Mouse (Mus musculus): ENCODE measurements at regions not wholly inside any gene's neighbourhood (a gene's known extent, or its start where the extent isn't known, plus 50 kb on each side); places are given as distances from the start of the nearest gene placed in this dataset.

DNA sequence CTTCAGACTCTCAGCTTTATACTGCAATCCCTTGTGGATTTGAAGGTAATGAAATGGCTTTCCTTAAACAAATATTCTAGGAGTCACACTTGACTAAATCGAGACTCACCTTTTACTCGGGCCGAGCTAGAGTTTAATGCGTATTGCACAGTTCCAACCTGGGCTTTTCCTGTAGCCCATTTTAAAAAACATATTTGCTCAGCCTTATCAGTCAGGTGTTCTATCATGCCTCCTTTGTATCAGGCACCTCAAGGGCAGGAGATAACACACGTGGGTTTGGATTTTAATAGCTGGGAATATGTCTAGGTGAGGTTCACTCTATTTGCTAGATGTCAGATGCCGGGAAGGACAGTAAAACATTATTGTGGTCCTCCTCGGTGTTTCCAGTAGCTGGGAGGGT is 193.7 kb downstream of the Snx10 start:
- no peak for TF ChIP-seq CTCF (conservative IDR thresholded peaks at IDR 0.05; ENCODE audit: low read length)
- TF ChIP-seq NANOG (IDR thresholded peaks at IDR 0.05; ENCODE audit: borderline replicate concordance, low read length): no peak

Measured in E14TG2a.4 (cell line).